Mouse (Mus musculus) lung, embryonic 14.5 days (tissue): Measurements from ENCODE around the gene Sergef. TPM values are rescaled to one million over a fixed set of nuclear protein-coding genes. Genes with fewer than 3 reads are reported as not detected.

ENCODE experiments used
- ATAC-seq: fragments of 200-750 bp; cut with Nextera tagmentation; 2 replicates; pipeline ENCODE4 v1.8.0; 2017; ENCODE audit warnings: mild to moderate bottlenecking, moderate TSS enrichment, moderate library complexity; ENCODE audit not compliant: insufficient read depth
- DNase-seq: peaks from one replicate; pipeline ENCODE4 v3.0.0-alpha.2; 2015
- H3K27ac ChIP-seq: fragments of 300-500 bp; sonication (generic); 2 replicates; pipeline ENCODE4 v1.5.1; 2014; ENCODE audit warnings: low read depth, mild to moderate bottlenecking, moderate library complexity
- H3K27me3 ChIP-seq: fragments of 300-500 bp; sonication (generic); 2 replicates; pipeline ENCODE4 v1.6.1; 2014; ENCODE audit warnings: low read length, control low read depth; ENCODE audit not compliant: insufficient read depth
- H3K36me3 ChIP-seq: fragments of 300-500 bp; sonication (generic); 2 replicates; pipeline ENCODE4 v1.6.1; 2014; ENCODE audit warnings: control low read depth; ENCODE audit not compliant: insufficient read depth
- H3K4me1 ChIP-seq: fragments of 300-500 bp; sonication (generic); 2 replicates; pipeline ENCODE4 v1.6.1; 2014; ENCODE audit warnings: antibody characterized with exemption, control low read depth; ENCODE audit not compliant: insufficient read depth
- H3K4me2 ChIP-seq: fragments of 300-500 bp; sonication (generic); 2 replicates; pipeline ENCODE4 v1.6.1; 2014; ENCODE audit warnings: mild to moderate bottlenecking
- H3K4me3 ChIP-seq: fragments of 300-500 bp; sonication (generic); 2 replicates; pipeline ENCODE4 v1.5.1; 2014; ENCODE audit warnings: low read depth, low read length
- H3K9ac ChIP-seq: fragments of 300-500 bp; sonication (generic); 2 replicates; pipeline ENCODE4 v1.6.1; 2014
- H3K9me3 ChIP-seq: fragments of 300-500 bp; sonication (generic); 2 replicates; pipeline ENCODE4 v1.6.1; 2016; ENCODE audit warnings: low read depth, low read length, control low read depth
- CTCF ChIP-seq: IDR thresholded peaks from 2 replicates; pipeline ENCODE4 v1.5.1; 2016; ENCODE audit warnings: antibody characterized with exemption, low read depth
- WGBS: fragments of 180-500 bp; shearing (Covaris S2); extraction: QIAGEN DNeasy Blood & Tissue Kit; methylation state at CpG from one replicate; pipeline ENCODE4 v1.1.7; 2014; 5-methylcytosine and 5-hydroxymethylcytosine counted together
- polyA plus RNA-seq: library from polyadenylated mRNA; unstranded; fragments of >200 nt; fragmentation: Nextera tagmentation; extraction: Ambion mirVana; gene quantifications from 2 replicates; pipeline ENCODE4 v1.2.1, GENCODE M21; 2014

The Sergef gene
- polyA plus RNA-seq, 1 experiment from 2014 or later: 12.7 TPM

DNA sequence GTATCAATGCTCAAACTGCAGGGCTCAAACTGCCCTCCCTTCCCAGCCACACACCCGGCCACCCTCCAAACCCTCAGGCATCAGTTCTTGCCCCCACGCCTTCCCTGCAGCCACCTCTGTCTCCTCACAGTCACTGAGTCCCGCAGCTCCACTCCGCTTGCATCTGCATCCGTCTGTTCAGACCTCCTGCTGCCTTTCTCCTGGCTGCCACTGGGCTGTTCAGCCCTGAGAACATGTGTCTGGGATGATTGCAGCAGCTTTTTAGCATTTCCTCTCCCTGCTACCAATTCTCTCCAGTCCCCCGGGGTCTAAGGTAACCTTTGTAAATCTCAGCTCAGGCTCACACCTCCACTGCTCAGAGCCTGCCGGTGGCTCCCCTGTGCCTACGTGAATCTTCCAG, 109.7 kb downstream of the Sergef start:
- WGBS: 53% methylated on average over 8 of the region's 8 CpGs
- Histone ChIP-seq H3K4me1 (no peaks in the 10 kb centered on the region), H3K27ac (no peak overlapping the region), H3K36me3 (no peaks in the 10 kb centered on the region), H3K4me3 (no peak overlapping the region), H3K9ac (no peak overlapping the region), H3K4me2 (no peak overlapping the region), H3K9me3 (no peaks in the 10 kb centered on the region), H3K27me3 (no peaks in the 10 kb centered on the region)
- DNase-seq: no peak
- no peak for ATAC-seq
- no peak for TF ChIP-seq CTCF

DNA sequence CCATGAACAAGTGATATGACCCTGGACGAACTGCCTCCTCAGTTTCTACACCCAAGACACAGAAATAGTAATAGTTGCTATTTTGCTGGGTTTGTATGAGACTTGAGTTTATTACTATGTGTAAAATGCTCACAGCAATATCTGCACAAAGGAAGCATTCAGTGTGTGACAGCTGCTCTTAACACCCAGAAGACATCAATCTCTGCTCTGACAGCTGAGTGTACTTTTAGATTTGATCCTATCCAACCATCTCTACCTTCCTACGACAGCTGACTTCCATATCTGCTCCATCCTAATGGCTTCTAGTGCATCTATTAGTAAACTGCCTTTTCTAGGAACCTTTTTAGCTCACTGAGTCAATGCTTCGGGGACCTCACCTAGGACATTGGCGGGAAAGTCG, 110.3 kb downstream of the Sergef start:
- no peaks in the 10 kb centered on the region for H3K36me3 ChIP-seq
- H3K9ac ChIP-seq: no peak overlapping the region
- no peak for DNase-seq
- no peaks in the 10 kb centered on the region for H3K4me1 ChIP-seq
- H3K4me2 ChIP-seq: no peak overlapping the region
- WGBS: 77% methylated on average over 5 of the region's 5 CpGs
- TF ChIP-seq CTCF: no peak
- no peak overlapping the region for H3K4me3 ChIP-seq
- ATAC-seq: no peak
- H3K27ac ChIP-seq: no peak overlapping the region
- no peaks in the 10 kb centered on the region for H3K27me3 ChIP-seq
- H3K9me3 ChIP-seq: no peaks in the 10 kb centered on the region

DNA sequence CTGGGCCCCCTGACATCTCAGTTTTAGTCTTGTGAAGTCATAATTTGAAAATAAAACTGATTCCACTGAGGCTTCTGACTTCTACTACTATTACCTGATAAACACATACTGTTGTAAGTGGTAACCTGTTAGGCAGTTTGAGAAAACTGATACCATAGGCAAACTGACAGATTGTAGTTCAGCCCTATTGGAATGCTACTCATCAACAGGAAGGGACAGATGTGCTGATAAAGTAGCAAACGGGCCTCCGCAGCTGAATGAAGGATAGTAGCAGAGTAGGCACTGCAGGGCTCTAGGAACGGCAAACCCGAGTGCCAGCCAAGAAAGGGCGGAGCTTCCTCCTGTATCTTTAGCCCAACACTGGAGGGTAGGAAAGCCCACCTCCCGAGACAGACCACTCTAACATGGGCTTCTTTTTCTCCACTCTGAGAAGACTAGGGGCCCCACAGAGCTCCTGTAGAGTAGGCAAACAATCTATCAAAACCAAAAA, 112.9 kb downstream of the Sergef start:
- ATAC-seq (no peak), DNase-seq (no peak)
- WGBS: 30% methylated on average over 6 of the region's 6 CpGs
- no peak overlapping the region for H3K4me3 ChIP-seq
- H3K36me3 ChIP-seq: no peaks in the 10 kb centered on the region
- no peaks in the 10 kb centered on the region for H3K9me3 ChIP-seq
- no peak overlapping the region for H3K4me2 ChIP-seq
- H3K9ac ChIP-seq: no peak overlapping the region
- TF ChIP-seq CTCF: no peak
- H3K4me1 ChIP-seq: no peaks in the 10 kb centered on the region
- no peak overlapping the region for H3K27ac ChIP-seq
- no peaks in the 10 kb centered on the region for H3K27me3 ChIP-seq

DNA sequence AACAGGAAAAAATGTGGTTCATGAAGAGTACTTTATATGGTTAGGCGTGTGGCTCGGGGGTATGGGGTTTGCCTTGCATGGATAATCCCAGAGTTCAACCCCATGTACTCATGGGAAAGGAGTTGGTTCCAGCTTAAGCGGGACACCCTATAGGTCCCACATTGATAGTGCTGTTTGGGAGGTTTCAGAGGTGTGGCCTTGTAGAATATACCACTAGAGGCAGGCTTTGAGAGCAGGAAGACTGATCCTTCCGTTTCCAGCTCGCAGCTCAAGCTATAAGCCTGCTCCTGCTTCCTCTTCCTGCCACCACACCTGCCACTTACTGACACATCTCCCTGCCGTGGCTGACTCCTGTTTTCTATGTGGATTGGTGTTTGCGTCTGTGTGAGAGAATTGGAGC, 116.4 kb downstream of the Sergef start:
- Histone ChIP-seq H3K4me3 (no peak overlapping the region), H3K4me2 (no peak overlapping the region), H3K4me1 (no peaks in the 10 kb centered on the region), H3K27ac (no peak overlapping the region), H3K36me3 (no peaks in the 10 kb centered on the region), H3K27me3 (no peaks in the 10 kb centered on the region), H3K9ac (no peak overlapping the region), H3K9me3 (no peaks in the 10 kb centered on the region)
- ATAC-seq (no peak), DNase-seq (no peak)
- WGBS: 70% methylated on average over 7 of the region's 7 CpGs
- TF ChIP-seq CTCF: peak; percentile 15; the same call in 1 of the 2 replicates

DNA sequence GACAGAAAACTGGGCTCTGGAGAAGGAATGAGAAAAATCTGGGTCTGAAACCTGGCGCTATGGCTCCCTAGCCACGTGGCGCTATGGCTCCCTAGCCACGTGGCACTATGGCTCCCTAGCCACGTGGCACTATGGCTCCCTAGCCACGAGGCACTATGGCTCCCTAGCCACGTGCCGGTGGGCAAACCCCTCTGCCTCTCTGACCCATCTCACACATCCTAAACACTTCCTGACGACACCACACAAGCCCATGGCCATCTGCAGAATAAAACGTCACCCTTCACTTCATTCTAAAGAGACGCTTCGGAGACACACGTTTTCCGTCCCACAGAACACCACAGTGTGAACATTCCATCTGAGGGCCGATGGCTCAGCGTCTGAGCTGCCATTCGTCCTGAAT, 117.8 kb downstream of the Sergef start:
- Histone ChIP-seq H3K4me2 (no peak overlapping the region), H3K36me3 (no peaks in the 10 kb centered on the region), H3K9ac (no peak overlapping the region), H3K4me1 (no peaks in the 10 kb centered on the region), H3K4me3 (no peak overlapping the region), H3K27ac (no peak overlapping the region), H3K9me3 (no peaks in the 10 kb centered on the region), H3K27me3 (no peaks in the 10 kb centered on the region)
- no peak for ATAC-seq
- no peak for DNase-seq
- no peak for TF ChIP-seq CTCF
- whole genome bisulfite sequencing: 85% methylated on average over 17 of the region's 17 CpGs

DNA sequence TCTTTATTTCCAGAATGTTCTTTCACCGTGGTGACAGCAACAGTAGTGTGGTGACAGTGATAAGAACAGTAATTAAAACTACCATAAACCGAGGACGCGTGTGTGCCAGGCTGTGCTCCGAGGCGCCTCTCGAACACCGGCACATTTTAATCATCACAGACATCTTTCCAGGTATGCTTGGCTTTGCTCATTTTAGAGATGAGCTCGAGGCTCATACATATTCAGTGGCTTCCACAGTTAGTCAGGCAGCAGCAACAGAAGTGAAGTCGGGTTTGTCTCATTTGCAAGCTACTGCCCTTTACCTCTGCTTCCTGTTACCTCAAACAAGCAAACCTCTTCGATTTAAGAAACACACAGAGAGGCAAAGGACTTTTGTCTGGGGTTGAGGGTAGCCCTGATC, 120.5 kb downstream of the Sergef start:
- DNase-seq: no peak
- Histone ChIP-seq H3K4me2 (no peak overlapping the region), H3K9me3 (no peaks in the 10 kb centered on the region), H3K36me3 (no peaks in the 10 kb centered on the region), H3K27me3 (no peaks in the 10 kb centered on the region), H3K4me3 (no peak overlapping the region), H3K9ac (no peak overlapping the region), H3K27ac (no peak overlapping the region), H3K4me1 (no peaks in the 10 kb centered on the region)
- TF ChIP-seq CTCF: no peak
- 76% methylated on average over 11 of the region's 11 CpGs for WGBS
- no peak for ATAC-seq

DNA sequence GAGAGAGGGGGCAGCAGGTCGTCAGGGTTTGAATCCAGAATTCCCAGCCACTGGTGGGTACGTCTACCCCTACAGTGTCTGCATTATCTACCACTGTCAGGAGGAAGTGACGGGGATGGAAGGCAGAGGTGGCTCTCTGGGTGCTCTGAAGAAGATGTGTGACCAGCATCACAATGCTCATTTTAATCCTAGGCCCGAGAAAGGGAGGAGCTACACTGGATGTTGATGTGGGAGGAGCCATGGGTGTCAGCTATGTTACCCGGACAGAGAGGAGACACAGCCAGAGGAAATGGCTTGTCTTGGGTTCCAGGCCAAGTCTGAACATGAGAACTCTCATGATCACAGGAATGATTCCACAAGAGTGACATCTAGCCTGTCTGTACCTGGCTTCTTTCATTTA, 122.4 kb downstream of the Sergef start:
- TF ChIP-seq CTCF: no peak
- no peaks in the 10 kb centered on the region for H3K4me1 ChIP-seq
- 56% methylated on average over 5 of the region's 5 CpGs for WGBS
- no peak overlapping the region for H3K4me3 ChIP-seq
- no peak for DNase-seq
- no peak overlapping the region for H3K4me2 ChIP-seq
- no peaks in the 10 kb centered on the region for H3K27me3 ChIP-seq
- H3K9ac ChIP-seq: no peak overlapping the region
- H3K27ac ChIP-seq: no peak overlapping the region
- ATAC-seq: no peak
- no peaks in the 10 kb centered on the region for H3K36me3 ChIP-seq
- H3K9me3 ChIP-seq: no peaks in the 10 kb centered on the region

DNA sequence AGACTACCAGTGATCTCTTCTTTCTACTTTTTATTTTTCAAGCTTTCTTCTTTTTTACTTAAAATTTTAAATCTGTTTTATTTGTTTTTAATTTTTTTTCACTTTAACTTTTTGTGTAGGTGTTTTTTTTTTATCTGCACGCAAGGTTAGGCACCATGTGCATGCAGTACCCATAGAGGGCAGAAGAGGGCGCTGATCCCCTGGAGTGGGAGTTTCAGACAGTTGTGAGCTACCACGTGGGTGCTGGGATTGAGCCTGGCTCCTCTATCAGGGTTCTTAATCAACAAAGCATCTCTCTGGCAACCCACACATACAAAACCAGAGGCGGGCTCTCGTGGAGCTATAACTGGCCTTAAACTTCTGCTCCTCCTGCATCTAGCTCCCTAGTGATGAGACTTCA, 123.6 kb downstream of the Sergef start:
- Histone ChIP-seq H3K4me1 (no peaks in the 10 kb centered on the region), H3K9ac (no peak overlapping the region), H3K27ac (no peak overlapping the region), H3K27me3 (no peaks in the 10 kb centered on the region), H3K4me3 (no peak overlapping the region), H3K9me3 (no peaks in the 10 kb centered on the region), H3K36me3 (no peaks in the 10 kb centered on the region), H3K4me2 (no peak overlapping the region)
- 71% methylated on average over 5 of the region's 5 CpGs for WGBS
- no peak for DNase-seq
- no peak for TF ChIP-seq CTCF
- ATAC-seq: no peak
